Mouse (Mus musculus): Measurements from ENCODE around the gene Stard5. TPM values are rescaled to one million over a fixed set of nuclear protein-coding genes. Genes with fewer than 3 reads are reported as not detected.

The Stard5 gene
- polyA plus RNA-seq, 1 experiment from 2014 or later = 13.4 TPM

GRCm38 (mm10) chr7:83659159-83660065 lies 27.7 kb downstream of the Stard5 start:
- Histone ChIP-seq H3K9ac (replicated peaks; ENCODE audit: low read depth) (no peak overlapping the region), H3K4me1 (ENCODE audit: insufficient read depth, low read depth, low read length) (no peaks in the 10 kb centered on the region), H3K4me3 (ENCODE audit: low read depth, low read length) (no peak overlapping the region), H3K4me2 (replicated peaks; ENCODE audit: low read depth, low read length) (no peak overlapping the region), H3K27ac (ENCODE audit: low read length) (peak overlapping the region; percentile 23; the same call in 1 of the 2 replicates), H3K27me3 (replicated peaks; ENCODE audit: insufficient read depth, low read length) (no peaks in the 10 kb centered on the region), H3K36me3 (ENCODE audit: insufficient read depth, low read length) (no peaks in the 10 kb centered on the region), H3K9me3 (ENCODE audit: low read length) (no peaks in the 10 kb centered on the region)
- TF ChIP-seq EP300 (IDR thresholded peaks at IDR 0.05) = no peak
- TF ChIP-seq CTCF (IDR thresholded peaks at IDR 0.05) = no peak
- peak; percentile 75 for DNase-seq (ENCODE audit: low spot score)
- ATAC-seq = peak; percentile 74
- 52% methylated on average over 9 of the region's 9 CpGs for WGBS

GRCm38 (mm10) chr7:83660273-83660691 lies 28.5 kb downstream of the Stard5 start:
- WGBS = 88% methylated on average over 11 of the region's 11 CpGs
- Histone ChIP-seq H3K27me3 (replicated peaks; ENCODE audit: insufficient read depth, low read length) (no peaks in the 10 kb centered on the region), H3K27ac (ENCODE audit: low read length) (no peak overlapping the region), H3K4me3 (ENCODE audit: low read depth, low read length) (no peak overlapping the region), H3K9ac (replicated peaks; ENCODE audit: low read depth) (no peak overlapping the region), H3K36me3 (ENCODE audit: insufficient read depth, low read length) (no peaks in the 10 kb centered on the region), H3K9me3 (ENCODE audit: low read length) (no peaks in the 10 kb centered on the region), H3K4me2 (replicated peaks; ENCODE audit: low read depth, low read length) (no peak overlapping the region), H3K4me1 (ENCODE audit: insufficient read depth, low read depth, low read length) (no peaks in the 10 kb centered on the region)
- ATAC-seq = no peak
- no peak for DNase-seq (ENCODE audit: low spot score)
- TF ChIP-seq CTCF (IDR thresholded peaks at IDR 0.05) = no peak; the same call in 1 of the 2 replicates
- no peak for TF ChIP-seq EP300 (IDR thresholded peaks at IDR 0.05)

- no peak overlapping the region for H3K27ac ChIP-seq (ENCODE audit: low read length)
- no peak for TF ChIP-seq CTCF (IDR thresholded peaks at IDR 0.05)
- no peak overlapping the region for H3K4me3 ChIP-seq (ENCODE audit: low read depth, low read length)
- DNase-seq (ENCODE audit: low spot score) (no peak), ATAC-seq (no peak)
- H3K27me3 ChIP-seq (replicated peaks; ENCODE audit: insufficient read depth, low read length) = no peaks in the 10 kb centered on the region
- H3K9ac ChIP-seq (replicated peaks; ENCODE audit: low read depth) = no peak overlapping the region
- 87% methylated on average over 10 of the region's 10 CpGs for WGBS
- H3K36me3 ChIP-seq (ENCODE audit: insufficient read depth, low read length) = no peaks in the 10 kb centered on the region
- no peak overlapping the region for H3K4me2 ChIP-seq (replicated peaks; ENCODE audit: low read depth, low read length)
- H3K9me3 ChIP-seq (ENCODE audit: low read length) = no peaks in the 10 kb centered on the region
- H3K4me1 ChIP-seq (ENCODE audit: insufficient read depth, low read depth, low read length) = no peaks in the 10 kb centered on the region
These were observed 29.3 kb downstream of the Stard5 start for GRCm38 (mm10) chr7:83661031-83661430.

- Histone ChIP-seq H3K27ac (ENCODE audit: low read length) (no peak overlapping the region), H3K27me3 (replicated peaks; ENCODE audit: insufficient read depth, low read length) (no peaks in the 10 kb centered on the region), H3K9me3 (ENCODE audit: low read length) (no peaks in the 10 kb centered on the region), H3K4me2 (replicated peaks; ENCODE audit: low read depth, low read length) (no peak overlapping the region), H3K4me1 (ENCODE audit: insufficient read depth, low read depth, low read length) (no peaks in the 10 kb centered on the region), H3K4me3 (ENCODE audit: low read depth, low read length) (no peak overlapping the region), H3K36me3 (ENCODE audit: insufficient read depth, low read length) (no peaks in the 10 kb centered on the region), H3K9ac (replicated peaks; ENCODE audit: low read depth) (no peak overlapping the region)
- ATAC-seq (no peak), DNase-seq (ENCODE audit: low spot score) (no peak)
- 93% methylated on average over 3 of the region's 3 CpGs for WGBS
- TF ChIP-seq EP300 (IDR thresholded peaks at IDR 0.05) = no peak
- no peak for TF ChIP-seq CTCF (IDR thresholded peaks at IDR 0.05)
These were observed 30.0 kb downstream of the Stard5 start for GRCm38 (mm10) chr7:83661763-83662162.

- DNase-seq (ENCODE audit: low spot score) = no peak
- no peaks in the 10 kb centered on the region for H3K36me3 ChIP-seq (ENCODE audit: insufficient read depth, low read length)
- TF ChIP-seq EP300 (IDR thresholded peaks at IDR 0.05) (no peak), CTCF (IDR thresholded peaks at IDR 0.05) (no peak)
- no peaks in the 10 kb centered on the region for H3K4me1 ChIP-seq (ENCODE audit: insufficient read depth, low read depth, low read length)
- no peak overlapping the region for H3K4me2 ChIP-seq (replicated peaks; ENCODE audit: low read depth, low read length)
- no peak for ATAC-seq
- no peaks in the 10 kb centered on the region for H3K9me3 ChIP-seq (ENCODE audit: low read length)
- H3K27me3 ChIP-seq (replicated peaks; ENCODE audit: insufficient read depth, low read length) = no peaks in the 10 kb centered on the region
- 87% methylated on average over 6 of the region's 6 CpGs for WGBS
- H3K4me3 ChIP-seq (ENCODE audit: low read depth, low read length) = no peak overlapping the region
- H3K9ac ChIP-seq (replicated peaks; ENCODE audit: low read depth) = no peak overlapping the region
- no peak overlapping the region for H3K27ac ChIP-seq (ENCODE audit: low read length)
These were observed 31.1 kb downstream of the Stard5 start for GRCm38 (mm10) chr7:83662711-83663375.

- Histone ChIP-seq H3K9ac (replicated peaks; ENCODE audit: low read depth) (no peak overlapping the region), H3K4me3 (ENCODE audit: low read depth, low read length) (no peak overlapping the region), H3K9me3 (ENCODE audit: low read length) (no peaks in the 10 kb centered on the region), H3K36me3 (ENCODE audit: insufficient read depth, low read length) (no peaks in the 10 kb centered on the region), H3K4me1 (ENCODE audit: insufficient read depth, low read depth, low read length) (no peaks in the 10 kb centered on the region), H3K27ac (ENCODE audit: low read length) (no peak overlapping the region), H3K27me3 (replicated peaks; ENCODE audit: insufficient read depth, low read length) (no peaks in the 10 kb centered on the region), H3K4me2 (replicated peaks; ENCODE audit: low read depth, low read length) (no peak overlapping the region)
- 83% methylated on average over 4 of the region's 4 CpGs for WGBS
- no peak for DNase-seq (ENCODE audit: low spot score)
- no peak for ATAC-seq
- TF ChIP-seq CTCF (IDR thresholded peaks at IDR 0.05) (no peak), EP300 (IDR thresholded peaks at IDR 0.05) (no peak)
These were observed 34.4 kb downstream of the Stard5 start for GRCm38 (mm10) chr7:83666087-83666595.

Data from lung, postnatal 0 days (tissue).